Mouse (Mus musculus) left cerebral cortex, postnatal 36 days (tissue): ENCODE data around the gene Cant1. TPM values are rescaled to one million over a fixed set of nuclear protein-coding genes. Genes with fewer than 3 reads are reported as not detected.
"Not testable (repeated sequence)": the region's sequence is repeated elsewhere in the genome, so short reads cannot be mapped to it uniquely, and the experiment has no call there.

Experiments
- DNase-seq, 2 experiments: peaks; one replicate each; pipeline ENCODE4 v3.0.0; 2021 to 2022; ENCODE audit warnings: low spot score in 2 of 2, mixed read lengths in 1 of 2
- intact Hi-C: fragments of 180-260 bp; cut with DNase I; formaldehyde crosslinking; loops from one replicate; pipeline ENCODE4 v1.15.1; 2025
- total RNA-seq, 2 experiments: library from RNA; stranded (reverse); gene quantifications; 2 replicates each; pipeline ENCODE4 v1.2.3; 2021

The Cant1 gene
- total RNA-seq, 2 experiments from 2014 or later: 36.5 to 37.0 TPM

DNA sequence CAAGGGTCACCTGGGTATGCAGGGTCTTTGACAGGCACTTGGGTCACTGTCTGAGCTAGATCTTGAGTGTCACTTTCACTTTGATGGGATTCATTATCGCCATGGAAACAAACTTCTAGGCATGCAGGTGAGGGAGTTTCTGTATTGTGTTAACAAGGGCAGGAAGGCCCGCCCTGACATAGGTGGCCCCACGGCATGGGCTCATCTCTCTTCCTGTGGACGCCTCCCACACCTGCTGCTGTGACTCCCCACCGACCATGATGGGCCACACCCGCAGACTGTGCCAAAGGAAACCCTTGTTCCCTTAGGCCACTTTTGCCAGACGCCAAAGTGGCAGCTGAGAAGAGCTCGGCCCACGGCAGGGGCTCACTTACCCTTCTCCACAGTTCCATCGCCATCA is 8.4 kb downstream of the Cant1 start:
- DNase-seq: no peak
- intact Hi-C loops: no loop called here

DNA sequence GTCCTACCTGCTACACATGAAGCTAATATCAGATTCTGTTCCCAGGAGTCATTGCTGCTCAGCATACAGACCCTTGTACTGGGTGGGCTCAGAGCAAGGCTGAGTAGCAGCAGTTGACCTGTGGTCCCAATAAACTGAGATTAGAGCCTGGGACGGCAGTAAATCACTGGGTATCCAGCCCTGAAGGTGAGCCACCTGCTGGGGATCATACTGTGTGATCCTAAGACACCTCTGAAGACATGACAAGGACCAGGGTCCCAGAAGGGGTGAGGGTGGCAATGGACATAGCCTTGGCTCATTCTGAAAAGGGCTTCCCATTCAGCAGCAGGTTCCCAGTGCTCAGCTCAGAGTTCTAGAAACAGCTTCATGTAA is 8.8 kb downstream of the Cant1 start:
- intact Hi-C loops: no loop called here

DNA sequence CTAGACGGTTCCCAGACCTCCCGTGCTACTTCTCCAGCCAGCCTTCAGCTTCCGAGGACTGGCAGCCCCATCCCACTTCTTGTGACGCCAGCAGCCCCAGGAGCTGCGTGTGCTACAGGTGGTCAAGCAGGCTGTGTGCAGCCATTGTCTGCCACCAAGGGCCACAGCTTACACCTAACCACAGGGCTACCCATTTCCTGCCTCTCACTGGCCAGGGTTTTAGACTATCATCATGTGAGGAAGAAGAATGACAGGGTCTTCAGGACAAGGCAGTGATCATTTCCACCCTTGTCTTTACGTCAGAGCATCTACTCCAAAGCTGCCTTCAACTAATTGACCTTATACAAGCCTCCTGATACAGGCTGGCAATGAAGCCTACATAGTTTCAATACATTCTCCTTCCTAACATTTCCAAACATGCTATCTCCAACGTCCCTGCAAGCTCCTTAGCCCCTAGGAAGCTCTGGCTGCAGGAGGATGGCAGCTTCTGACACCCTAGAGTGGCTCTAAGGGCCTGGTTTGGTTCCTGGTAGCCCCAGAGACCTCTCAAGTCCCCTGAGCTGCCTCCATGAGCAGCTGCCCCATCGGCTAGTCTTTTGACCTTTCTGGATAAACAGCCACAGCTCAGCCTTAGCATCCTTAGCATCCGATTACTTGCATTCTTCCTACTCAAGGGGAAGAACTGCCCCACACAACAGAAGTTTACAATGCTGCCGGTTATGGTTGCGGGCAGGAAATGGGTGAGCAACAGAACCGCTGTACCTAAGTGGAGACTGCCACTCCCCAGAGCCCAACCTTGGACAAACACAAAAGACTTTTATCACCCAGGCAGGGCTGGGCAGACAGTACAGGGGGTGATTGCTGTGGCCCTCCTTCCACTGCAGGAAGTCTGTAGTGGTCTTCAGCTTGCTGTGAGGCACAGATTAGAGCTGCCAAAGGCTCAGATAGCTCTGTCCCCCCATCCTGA is 9.5 kb downstream of the Cant1 start:
- intact Hi-C loops: no loop called here
- DNase-seq: no peak

More for the DNA sequence above, 8.8 kb downstream of the Cant1 start:
- DNase-seq: no peak

DNA sequence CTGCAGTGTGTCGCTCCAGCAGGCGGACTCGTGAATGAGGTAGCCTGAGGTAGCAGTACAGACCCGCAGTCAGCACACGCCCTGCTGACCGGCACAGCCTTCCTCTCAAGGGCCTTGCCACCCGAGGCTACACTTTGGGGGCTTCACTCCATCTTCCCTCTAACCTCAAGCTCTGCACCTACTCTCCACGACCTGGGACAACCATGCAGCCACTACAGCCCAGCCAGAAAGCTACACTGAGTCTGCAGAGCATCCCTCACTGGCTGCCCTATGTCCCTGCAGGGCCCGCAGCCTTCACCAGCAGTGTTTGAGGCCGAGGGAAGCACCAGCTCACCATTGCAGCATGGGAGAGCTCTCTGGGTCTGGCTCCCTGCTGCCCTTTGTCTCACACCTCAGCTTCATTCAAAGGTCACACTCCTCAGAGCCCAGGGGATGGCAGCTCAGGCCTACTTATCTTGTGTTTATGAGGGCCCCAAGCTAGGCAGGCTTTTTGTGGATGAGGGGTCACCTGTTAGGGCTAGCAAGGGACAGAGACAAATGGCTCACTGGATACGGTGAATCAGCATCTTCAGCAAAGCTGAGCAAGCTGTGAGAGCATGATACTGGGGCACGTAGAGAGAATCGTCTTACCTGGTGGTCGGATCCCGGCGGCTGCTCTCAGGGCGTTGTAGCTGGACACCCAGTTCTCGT is 10.7 kb downstream of the Cant1 start:
- intact Hi-C loops: no loop called here
- no peak for DNase-seq

DNA sequence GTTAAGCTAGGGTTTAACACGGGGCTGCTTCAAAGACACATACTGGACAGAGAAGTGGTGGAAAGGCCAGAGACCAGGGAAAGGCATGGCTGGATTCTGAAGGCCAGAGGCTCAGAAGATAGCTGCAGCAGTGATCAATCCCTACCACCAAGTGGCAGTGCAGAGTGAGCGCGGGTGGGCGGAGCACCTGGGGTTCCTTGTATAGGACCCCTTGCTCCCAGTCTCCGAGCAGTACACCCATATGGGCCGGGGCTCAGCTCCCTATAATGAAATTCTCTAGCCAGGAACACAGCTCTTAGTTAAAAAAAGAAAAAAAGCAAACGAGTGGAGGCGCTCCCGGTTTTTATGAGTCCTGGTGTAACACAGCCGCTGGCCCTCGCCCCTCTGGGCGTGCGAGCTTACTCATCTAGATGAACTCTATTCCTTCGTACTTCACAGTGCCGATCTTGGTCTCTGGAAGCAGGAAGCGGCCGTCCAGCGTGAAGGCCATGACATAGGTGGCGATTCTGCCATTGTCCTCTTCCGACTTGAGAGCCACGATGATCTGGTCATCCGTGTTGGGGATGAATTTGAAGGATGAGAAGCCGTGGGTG is 11.5 kb downstream of the Cant1 start:
- intact Hi-C loops: no loop called here
- no peak for DNase-seq

DNA sequence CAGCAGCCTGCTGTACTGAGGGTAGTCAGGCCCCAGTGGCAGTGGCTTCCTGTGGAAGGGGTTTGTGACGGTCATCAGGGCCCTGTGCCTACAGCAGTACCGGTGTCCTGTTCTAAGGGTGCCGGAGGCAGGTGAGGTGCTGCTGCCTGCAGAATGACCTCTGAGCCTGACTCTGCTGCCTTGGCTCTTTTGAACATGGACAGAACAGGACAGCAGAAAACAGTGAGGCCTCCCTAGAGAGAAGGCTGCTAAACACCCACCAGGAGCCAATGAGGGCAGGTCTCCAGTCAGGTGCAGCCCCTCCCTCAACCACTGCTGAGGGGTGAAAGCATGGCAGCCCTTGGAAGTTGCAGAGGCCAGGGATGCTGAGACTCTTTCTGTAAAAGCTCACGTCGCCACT is 12.4 kb downstream of the Cant1 start:
- peak in 1 of 2 experiments; percentile 2 for DNase-seq

DNA sequence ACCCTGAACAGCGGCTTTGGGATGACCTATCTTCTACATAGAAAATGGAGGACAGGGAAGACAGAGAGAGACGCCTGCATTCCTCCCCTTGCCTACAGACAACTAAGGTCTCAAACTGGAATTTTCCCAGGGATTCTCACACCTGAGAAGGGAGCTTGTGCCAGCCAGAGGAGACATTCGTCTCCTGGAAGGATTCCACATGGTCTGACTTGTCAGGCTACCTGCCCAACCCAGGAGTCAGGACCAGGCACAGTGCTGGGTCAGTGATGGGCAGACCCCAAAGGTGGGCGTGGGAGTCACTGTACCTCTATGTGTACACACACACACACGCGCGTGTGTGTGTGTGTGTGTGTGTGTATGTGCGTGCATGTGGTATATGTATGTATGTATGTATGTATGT is 13.6 kb downstream of the Cant1 start:
- intact Hi-C loops: no loop called here
- DNase-seq: no peak

More for the DNA sequence above, 12.4 kb downstream of the Cant1 start:
- intact Hi-C loops: no loop called here

DNA sequence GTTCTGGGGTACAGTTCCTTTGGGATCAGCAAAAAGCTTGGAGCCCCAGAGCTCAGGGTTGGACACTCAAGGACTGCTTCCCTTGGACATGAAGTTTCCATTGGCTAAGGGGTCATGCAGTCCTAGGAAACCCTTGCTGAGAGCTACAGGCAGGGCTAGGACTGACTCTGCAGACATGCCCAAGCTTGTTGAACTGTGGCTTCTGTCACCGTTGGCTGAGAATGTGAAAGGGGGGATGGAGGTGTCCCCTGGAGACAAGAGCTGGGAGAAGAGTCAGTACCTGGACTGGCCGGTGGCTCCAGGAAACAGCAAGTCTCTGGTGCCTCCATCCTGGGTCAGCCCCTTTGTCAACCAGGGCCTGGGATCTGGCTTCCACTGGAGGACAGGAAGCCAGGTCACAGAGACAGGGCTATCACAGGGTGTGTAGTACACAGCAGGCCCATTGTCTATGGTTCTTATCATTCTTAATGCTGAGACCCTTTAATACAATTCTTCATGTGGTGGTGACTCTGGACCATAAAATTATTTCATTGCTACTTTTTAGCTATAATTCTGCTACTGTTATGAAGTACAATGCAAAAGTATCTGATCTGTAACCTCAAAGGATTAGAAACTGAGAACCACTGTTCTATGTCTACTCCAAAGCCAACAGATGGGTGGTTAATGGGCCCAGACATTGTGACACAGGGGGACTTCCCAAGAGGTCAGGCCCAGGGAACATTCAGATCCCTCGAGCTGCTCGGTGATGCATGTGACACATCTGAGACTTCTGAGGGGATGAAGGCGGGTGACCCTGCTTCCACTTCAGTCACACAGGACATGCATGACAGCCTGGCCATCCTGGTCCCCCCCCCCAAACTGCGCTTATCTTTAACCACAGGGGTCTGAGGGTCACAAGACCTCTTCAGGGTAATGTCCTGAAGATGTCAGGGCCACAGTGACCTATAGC is 14.7 kb downstream of the Cant1 start:
- intact Hi-C loops: loop anchor here (5.0 kb wide), 1 partner anchor 87 kb away; no protein-coding TSS in a partner anchor
- no peak for DNase-seq

DNA sequence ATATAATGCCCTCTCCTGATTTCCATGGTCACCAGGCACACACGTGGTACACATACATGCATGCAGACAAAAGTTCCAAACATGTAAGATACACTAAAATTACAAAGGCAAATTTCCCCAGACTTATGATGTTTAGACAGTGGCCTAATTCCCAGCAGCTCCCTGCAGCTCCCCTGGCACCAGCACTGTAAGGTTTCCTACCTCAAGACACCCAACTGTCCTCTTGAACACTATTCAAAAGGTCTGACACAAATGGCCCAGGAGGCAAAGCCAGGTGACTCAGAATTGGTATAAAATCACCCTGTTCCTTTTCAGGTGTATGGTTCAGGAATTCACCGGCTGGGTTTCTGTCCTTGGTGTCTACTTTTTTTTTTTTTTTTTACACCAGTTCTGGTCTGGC is 15.7 kb downstream of the Cant1 start:
- no peak for DNase-seq
- intact Hi-C loops: loop anchor here (5.0 kb wide), 1 partner anchor 86 kb away; no protein-coding TSS in a partner anchor

DNA sequence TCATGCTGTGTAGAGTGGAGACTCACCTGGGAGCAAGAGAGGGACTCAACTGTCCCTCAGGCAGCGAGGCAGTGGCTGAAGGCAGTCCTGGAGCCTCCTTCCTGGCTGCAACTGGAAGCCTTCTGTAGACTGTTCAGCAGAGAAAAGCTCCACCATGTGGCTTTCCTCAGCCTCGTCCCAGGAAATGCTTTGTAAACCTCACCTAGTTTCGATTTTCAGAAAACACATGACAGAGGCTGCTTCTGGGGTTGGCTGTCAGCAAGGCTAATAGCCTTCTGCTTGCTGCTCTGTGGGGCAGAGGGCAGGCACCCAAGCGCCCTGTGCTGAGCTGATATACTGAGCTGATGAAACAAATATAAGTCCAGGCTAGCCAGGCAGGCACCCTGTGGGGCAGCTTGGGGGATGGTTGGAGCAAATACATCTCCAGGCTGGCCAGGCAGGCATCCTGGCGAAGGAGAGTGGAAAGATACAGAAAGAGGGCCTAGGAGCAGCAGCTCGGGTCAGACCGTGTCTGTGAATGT is 17.1 kb downstream of the Cant1 start, which contains the start of gene Lgals3bp:
Lgals3bp (minus strand) TSS at position 333 of the 521 bp plus-strand sequence.
- peak; percentile 44 to 51 for DNase-seq
- intact Hi-C loops: loop anchor here (5.0 kb wide), 1 partner anchor 85 kb away; no protein-coding TSS in a partner anchor

DNA sequence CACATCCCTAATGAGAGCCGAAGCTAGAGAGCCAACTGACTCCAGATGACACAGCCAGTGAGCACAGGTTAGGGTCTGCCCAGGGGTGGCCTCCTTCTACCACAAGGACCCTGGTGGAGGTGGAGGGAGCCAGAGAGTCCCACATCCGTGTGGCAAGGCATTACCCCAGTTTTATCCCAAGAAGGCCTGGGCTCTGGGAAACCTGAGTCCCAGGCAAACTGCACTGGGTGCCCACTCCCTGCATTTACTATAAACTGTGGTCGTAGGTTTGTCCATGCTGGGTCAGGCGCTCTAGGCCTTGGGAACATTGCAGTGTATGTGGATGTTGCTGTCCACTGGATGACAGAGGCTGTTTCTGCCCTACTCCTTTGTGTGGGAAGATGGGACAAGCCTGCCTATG is 17.7 kb downstream of the Cant1 start:
- intact Hi-C loops: loop anchor here (5.0 kb wide), 1 partner anchor 84 kb away; no protein-coding TSS in a partner anchor
- no peak for DNase-seq

DNA sequence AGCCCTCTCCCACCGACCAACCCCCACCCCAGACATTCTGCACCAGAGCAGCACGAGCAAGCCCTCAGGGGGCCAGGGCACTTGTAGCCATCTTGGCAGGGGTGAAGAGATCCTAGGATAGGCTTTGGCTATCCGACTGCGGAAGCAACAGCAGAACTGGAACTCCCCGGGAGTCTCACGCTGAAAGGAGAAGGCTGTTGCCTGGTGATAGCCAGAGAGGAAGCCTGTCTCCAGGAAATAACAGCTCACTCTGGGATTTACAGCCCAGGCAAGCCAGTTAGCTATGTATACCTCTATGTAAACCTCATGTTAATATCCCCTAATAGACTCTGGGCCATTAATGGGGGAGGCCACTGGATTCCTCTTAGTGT is 18.3 kb downstream of the Cant1 start:
- DNase-seq: peak in 1 of 2 experiments; percentile 2
- intact Hi-C loops: loop anchor here (5.0 kb wide), 1 partner anchor 83 kb away; no protein-coding TSS in a partner anchor

DNA sequence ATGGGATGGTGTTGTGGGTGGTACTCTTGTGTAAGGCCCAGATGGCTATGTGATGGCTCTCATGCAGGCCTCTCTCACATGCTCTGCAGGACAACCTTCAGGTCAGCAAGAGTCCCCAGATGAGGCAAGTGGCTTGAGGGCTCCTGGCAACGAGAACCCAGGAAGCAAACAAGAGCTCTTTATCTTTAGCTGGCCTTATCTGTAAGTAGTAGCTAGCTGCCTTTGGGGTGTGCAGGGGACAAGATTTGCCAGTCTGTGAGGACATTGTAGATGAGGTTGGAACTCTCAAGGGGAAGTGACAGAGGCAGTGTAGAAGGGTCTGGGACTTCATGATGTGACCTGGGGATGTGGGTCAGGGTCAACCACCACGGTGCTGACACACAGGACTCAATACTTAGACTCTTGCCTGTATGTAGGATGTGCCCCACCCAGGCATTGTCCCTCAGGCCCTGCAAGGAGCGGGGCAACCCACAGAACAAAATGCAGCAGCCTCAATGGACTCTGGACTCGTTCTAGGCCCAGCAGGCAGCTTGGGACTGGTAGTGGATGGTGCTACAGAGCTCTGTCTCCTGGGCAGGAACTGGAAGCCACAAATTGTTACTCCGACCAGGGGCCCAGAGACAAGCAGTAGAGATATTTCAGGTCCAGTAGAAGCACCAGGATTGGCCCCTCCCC is 18.9 kb downstream of the Cant1 start:
- DNase-seq: no peak
- intact Hi-C loops: loop anchor here (5.0 kb wide), 1 partner anchor 83 kb away; no protein-coding TSS in a partner anchor

DNA sequence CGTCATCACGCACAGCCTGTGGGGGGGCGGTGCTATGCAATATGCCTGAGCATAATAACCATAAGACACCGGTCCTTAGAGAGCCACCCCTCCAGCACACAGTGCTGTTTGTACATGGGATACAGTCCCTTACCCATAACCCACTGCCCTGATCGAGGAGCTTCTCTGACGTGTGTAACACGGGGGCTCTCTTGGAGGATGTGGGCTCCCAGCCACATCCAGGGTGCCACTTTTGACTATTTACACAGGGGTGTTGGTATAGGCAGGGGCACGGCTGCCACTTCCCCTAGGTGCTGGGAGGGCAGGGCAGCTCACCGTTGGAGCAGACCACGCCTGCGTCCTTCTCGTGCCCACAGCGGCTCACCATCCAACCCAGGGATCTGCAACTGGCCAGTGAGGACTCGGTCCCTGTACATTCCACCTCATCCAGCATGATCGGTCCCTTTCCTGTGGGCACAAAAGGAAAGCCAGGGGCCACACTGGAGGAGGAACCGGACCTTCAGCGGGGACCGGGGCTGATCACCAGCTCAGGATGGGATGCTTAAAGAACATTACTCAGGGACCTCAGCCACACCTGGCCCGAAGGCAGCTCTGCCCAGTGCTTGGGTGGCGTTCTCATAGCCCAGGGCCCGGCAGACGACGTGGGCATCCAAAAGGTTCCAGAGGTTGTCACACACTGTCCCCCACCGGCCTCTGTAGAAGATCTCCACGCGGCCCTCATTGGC is 20.9 kb downstream of the Cant1 start:
- no peak for DNase-seq
- intact Hi-C loops: no loop called here

DNA sequence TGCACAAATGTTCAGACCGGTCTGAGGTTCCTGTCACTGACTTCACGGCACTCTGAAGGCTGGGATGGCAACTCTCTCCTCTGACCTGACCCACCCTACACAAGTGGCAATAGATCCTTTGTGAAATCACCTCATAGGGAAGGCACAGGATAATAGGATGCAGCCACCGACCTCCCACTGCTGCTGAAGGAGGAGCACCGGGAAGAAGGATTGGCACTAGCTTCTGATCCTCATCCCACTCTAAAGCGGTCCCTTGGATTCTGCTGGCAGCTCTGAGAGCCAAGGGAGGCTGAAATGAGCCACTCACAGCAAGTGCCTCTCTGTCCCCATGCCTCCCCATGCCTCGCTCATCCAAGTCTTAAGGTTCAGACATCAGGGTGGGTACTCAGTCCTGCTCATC is 24.3 kb downstream of the Cant1 start:
- DNase-seq: peak in 1 of 2 experiments; percentile 2
- intact Hi-C loops: no loop called here

DNA sequence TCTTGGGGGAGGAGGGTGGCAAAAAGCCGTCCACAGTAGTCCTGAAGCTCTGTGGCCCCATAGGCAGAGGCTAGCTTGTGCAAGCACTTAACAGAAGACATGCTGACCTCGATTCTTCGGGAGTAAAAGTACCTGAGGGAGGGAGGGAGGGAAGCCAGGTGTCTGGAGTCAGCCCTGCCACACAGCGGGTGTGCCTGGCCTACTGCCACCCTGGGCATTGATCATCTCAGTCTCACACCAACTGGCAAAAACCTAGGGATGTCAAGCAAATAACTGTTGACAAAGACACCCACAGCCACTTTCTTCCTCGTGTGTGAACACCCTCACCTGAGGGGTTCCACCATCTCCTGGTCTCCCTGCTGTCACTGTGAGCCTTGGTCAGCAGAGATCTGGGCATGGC is 24.9 kb downstream of the Cant1 start:
- intact Hi-C loops: no loop called here
- peak in 1 of 2 experiments; percentile 1 for DNase-seq

DNA sequence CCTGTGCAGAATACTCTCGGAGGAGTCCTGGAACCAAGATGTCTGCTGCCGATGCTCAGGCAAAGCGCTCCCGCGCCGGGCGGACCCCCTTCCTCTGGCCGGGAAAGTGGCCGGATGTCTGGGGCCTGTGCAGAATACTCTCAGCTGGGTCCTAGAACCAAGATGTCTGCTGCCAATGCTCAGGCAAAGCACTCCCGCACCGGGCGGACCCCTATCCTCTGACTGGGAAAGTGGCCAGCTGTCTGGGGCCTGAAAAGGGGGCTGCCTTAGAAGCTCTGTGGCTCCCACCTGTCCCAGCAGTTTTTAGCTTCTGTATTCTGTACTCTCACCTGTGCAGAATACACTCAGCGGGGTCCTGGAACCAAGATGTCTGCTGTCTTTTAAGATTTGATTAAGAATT is 31.1 kb downstream of the Cant1 start:
- DNase-seq, intact Hi-C loops: not testable (repeated sequence)
